Mouse (Mus musculus): Measurements from ENCODE around the gene Plpp4. TPM values are rescaled to one million over a fixed set of nuclear protein-coding genes. Genes with fewer than 3 reads are reported as not detected.

The Plpp4 gene
- polyA plus RNA-seq, 1 experiment, result not detected

- TF ChIP-seq GATA1 (IDR thresholded peaks at IDR 0.05; ENCODE audit: borderline replicate concordance, low read length), result no peak
- TF ChIP-seq FLI1 (IDR thresholded peaks at IDR 0.05; ENCODE audit: low read length), result no peak
- Histone ChIP-seq H3K4me3 (replicated peaks) (no peak overlapping the region), H3K27me3 (replicated peaks) (no peaks in the 10 kb centered on the region), H3K9me3 (peaks cover 27% of the 10 kb centered on the region; the same call in 1 of the 2 replicates), H3K36me3 (replicated peaks; ENCODE audit: low read length) (no peaks in the 10 kb centered on the region), H3K4me1 (no peaks in the 10 kb centered on the region)
These were observed 168.7 kb downstream of the Plpp4 start for GRCm38 (mm10) chr7:129425554-129425953.

GRCm38 (mm10) chr7:129428794-129429193, 172.0 kb downstream of the Plpp4 start:
- no peaks in the 10 kb centered on the region for H3K4me1 ChIP-seq
- no peaks in the 10 kb centered on the region for H3K36me3 ChIP-seq (replicated peaks; ENCODE audit: low read length)
- no peaks in the 10 kb centered on the region for H3K27me3 ChIP-seq (replicated peaks)
- H3K9me3 ChIP-seq, result peaks cover 34% of the 10 kb centered on the region; the same call in 1 of the 2 replicates
- TF ChIP-seq FLI1 (IDR thresholded peaks at IDR 0.05; ENCODE audit: low read length) (no peak), GATA1 (IDR thresholded peaks at IDR 0.05; ENCODE audit: borderline replicate concordance, low read length) (no peak)
- no peak overlapping the region for H3K4me3 ChIP-seq (replicated peaks)

- Histone ChIP-seq H3K4me1 (no peaks in the 10 kb centered on the region), H3K27me3 (replicated peaks) (no peaks in the 10 kb centered on the region), H3K36me3 (replicated peaks; ENCODE audit: low read length) (no peaks in the 10 kb centered on the region), H3K9me3 (peaks cover 38% of the 10 kb centered on the region; the same call in 1 of the 2 replicates), H3K4me3 (replicated peaks) (no peak overlapping the region)
- no peak for TF ChIP-seq GATA1 (IDR thresholded peaks at IDR 0.05; ENCODE audit: borderline replicate concordance, low read length)
- no peak for TF ChIP-seq FLI1 (IDR thresholded peaks at IDR 0.05; ENCODE audit: low read length)
These were observed 173.1 kb downstream of the Plpp4 start for GRCm38 (mm10) chr7:129429903-129430302.
